Mouse (Mus musculus) ES-Bruce4 (cell line): ENCODE results near the gene Dnajc22.
A peak's percentile ranks its signal among the peaks of the same experiment; 100 is the strongest.

ENCODE experiments used
- CTCF ChIP-seq: IDR thresholded peaks from one replicate; pipeline ENCODE4 v1.8.1; 2011; ENCODE audit warnings: low read depth, low read length
- EP300 ChIP-seq: IDR thresholded peaks from 2 replicates; pipeline ENCODE4 v1.6.1; 2011; ENCODE audit warnings: low read depth, low read length; ENCODE audit not compliant: insufficient read depth
- POLR2A ChIP-seq: IDR thresholded peaks from one replicate; pipeline ENCODE4 v1.8.1; 2011; ENCODE audit warnings: low read length; ENCODE audit not compliant: insufficient read depth

DNA sequence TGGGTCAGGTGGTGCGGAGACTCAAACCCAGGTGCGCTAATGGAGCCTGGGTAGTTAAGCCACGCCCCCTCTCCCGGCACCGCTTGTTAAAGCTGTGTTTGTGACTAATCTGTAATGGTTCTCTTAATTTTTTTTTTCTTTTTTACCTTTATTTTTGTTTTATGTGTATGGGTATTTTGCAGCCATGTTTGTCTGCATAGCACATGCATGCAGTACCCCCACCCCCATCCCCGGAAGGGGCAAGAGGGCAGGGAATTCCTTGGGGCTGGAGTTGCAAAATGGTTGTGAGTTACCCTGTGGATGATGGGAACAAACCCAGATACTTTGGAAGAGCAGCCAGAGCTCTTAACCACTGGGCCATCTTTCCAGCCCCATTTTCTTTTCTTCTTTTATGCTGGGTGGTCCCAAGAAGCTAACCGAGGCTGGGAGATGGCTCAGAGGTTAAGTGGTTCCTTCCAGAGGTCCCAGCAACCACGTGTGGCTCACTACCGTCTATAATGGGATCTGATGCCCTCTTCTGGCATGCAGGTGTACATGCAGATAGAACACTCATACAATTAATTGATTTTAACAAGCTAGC, 20.5 kb downstream of the Dnajc22 start:
- peak; percentile 38 for TF ChIP-seq CTCF
- no peak for TF ChIP-seq POLR2A
- TF ChIP-seq EP300, result no peak
